Mouse (Mus musculus): ENCODE results near the gene Egr2.

Egr2 gene

DNA sequence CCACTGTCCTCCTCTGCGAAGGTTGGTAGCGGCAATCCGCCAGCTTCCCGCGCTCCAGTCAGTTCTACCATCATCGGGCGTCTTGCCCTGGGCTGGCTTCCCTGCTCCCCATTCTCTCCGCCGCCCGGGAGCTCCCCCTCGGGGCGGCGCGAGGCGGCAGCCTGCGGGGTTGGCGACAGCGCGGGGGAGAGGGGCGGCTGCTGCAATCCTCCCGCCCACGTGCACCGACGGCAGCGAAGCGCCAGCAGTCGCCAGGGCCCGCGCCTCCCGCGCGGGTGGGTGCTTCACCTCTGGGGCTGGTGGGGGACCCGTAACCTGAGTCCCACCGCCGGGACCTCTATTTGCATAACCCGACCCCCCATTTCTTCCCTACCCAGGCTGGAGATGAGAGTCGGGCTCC, at the start of gene Egr2:
Gene Egr2 (plus strand): TSS at position 220 of the 400 bp plus-strand sequence.
- no peak for DNase-seq (ENCODE audit: low read depth, low spot score)

GRCm38 (mm10) chr10:67487496-67487895, 47.8 kb upstream of the Egr2 start:
- DNase-seq (ENCODE audit: low read depth, low spot score), result no peak

- DNase-seq (ENCODE audit: low read depth, low spot score), result no peak
Measured at GRCm38 (mm10) chr10:67489836-67490235, 45.4 kb upstream of the Egr2 start.

- DNase-seq (ENCODE audit: low read depth, low spot score), result no peak
Measured at GRCm38 (mm10) chr10:67490632-67491031, 44.6 kb upstream of the Egr2 start.

- no peak for DNase-seq (ENCODE audit: low read depth, low spot score)
Measured at GRCm38 (mm10) chr10:67492161-67492571, 43.1 kb upstream of the Egr2 start.

DNA sequence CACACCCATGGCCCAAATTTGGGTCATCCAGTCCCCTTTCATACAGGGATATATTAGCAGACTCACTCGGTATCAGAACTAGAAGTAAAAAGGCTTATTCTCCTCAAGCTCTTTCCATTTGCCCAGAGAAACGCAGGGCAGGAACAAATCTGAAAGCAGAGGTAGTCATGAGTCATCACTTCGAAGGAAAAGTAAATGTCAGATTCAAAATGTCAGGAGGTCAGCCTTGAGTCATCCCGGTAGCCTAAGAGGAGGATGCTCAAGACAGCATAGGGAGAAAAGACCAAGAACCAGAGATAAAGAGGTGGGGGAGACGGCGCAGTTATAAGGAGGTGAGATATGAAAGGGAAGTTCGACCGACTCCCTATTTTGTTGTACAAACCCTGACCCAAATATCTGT, 41.7 kb upstream of the Egr2 start:
- no peak for DNase-seq (ENCODE audit: low read depth, low spot score)

DNA sequence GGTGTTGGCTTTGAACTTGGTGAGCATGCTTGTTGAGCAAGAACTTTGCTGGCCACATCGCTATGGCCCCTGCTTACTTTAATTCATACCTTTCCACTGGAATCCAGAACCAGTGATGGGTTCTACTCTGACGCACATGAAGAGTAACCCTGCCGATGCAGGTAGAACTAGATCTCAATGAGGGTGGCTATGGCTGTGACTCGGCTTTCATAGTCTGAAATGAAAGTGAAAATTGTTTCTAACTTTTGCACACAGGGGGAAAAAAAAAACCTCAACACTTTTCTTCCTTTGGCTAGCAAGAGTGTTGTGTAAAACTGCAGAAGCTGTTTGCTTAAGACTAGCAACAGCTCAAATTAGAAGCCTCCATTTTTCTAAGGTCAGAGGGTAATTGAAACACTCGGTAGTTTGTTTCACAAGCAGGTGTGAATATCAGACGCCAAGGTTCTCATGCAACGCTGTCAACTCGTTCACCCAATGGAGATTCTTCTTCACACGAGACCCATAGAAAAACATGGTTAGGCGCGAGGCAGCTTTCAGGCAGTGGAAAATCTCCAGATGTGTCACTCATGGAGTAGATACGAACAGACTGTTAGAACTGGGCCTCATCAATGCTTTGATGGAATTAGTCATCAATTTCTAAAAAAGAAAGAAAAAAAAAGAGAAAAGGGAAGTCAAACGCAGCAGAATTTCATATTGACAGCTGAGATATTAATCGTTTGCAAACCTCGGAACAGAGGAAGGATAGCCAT, 38.0 kb upstream of the Egr2 start:
- no peak for DNase-seq (ENCODE audit: low read depth, low spot score)

DNA sequence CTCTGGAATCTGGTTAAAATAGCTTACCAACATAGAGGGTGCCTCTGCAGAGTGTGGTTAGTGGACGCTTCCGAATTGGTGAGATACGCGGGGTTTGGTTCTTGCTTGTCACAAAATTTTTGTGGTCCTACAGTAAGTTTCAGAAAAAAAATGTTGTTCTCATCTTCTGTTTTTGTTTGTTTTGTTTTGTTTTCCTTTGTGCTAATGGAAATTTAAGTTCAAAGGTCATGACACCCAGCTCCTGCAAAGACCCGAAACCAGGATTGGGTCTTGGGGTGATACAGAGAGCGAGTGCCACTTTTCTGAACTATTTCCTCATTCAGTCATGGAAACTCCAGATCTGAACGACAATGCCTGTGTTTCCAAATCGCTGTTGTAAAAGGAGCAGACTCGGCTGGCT, 37.3 kb upstream of the Egr2 start:
- no peak for DNase-seq (ENCODE audit: low read depth, low spot score)

GRCm38 (mm10) chr10:67503320-67503995, 31.8 kb upstream of the Egr2 start:
- no peak for DNase-seq (ENCODE audit: low read depth, low spot score)

DNA sequence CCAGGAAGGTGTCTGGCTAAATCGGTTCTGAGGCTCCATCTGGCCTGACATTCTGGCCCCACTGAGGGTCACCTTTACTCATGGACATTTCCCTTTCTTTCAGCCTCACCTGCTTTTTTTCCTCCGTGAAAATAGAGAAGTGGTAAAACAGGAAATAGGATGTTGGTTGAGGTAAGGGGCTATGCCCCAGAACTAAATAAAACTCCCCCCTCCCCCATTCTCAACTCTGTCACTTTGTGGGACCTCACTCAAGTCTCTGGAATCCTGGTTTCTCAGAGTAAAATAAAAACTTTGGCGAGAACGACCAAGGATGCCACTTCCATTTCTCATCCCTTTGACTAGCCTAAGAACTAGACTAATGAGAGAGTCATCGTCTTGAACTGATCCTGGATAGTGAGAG, 31.2 kb upstream of the Egr2 start:
- no peak for DNase-seq (ENCODE audit: low read depth, low spot score)

DNA sequence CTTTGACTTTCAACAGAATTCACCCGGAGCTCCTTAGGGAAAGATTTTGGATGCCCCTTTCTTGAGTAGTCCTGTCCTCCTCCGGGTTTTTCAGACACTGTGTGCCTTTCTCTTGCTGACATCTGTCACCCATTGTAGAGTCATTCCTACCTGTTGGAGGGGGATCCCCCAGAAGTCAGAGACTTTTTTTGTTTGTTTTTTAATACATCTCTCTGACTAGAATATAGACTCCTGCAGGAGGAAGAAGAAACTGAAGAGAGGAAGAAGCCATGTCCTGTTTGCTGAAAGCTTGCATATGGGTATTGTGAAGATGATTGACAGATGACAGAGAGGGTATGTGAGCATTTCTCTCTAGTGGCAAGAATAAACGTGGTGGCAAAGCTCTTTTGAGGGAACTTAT, 30.0 kb upstream of the Egr2 start:
- no peak for DNase-seq (ENCODE audit: low read depth, low spot score)

DNA sequence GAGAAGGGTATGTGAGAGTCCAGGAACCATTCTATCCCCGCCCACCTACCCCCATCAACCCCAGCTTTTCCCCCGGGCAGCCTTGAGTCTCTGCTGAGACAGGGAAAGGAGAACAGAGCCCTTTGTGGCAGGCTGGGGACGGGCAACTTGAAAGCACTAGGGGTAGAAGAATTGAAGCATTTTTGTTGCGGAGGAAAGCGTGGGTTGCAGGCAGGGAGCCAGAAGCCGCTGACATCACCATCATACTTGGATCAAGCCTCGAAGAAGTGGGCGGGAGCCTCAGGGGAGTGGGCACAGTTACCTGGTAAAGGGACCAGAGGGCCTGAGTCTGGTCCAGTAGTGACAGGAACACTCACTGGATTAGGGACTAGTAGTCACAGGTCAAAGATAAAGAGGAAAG, 23.1 kb upstream of the Egr2 start:
- no peak for DNase-seq (ENCODE audit: low read depth, low spot score)

GRCm38 (mm10) chr10:67512871-67513270, 22.4 kb upstream of the Egr2 start:
- no peak for DNase-seq (ENCODE audit: low read depth, low spot score)

GRCm38 (mm10) chr10:67518733-67519132, 16.5 kb upstream of the Egr2 start:
- no peak for DNase-seq (ENCODE audit: low read depth, low spot score)

DNA sequence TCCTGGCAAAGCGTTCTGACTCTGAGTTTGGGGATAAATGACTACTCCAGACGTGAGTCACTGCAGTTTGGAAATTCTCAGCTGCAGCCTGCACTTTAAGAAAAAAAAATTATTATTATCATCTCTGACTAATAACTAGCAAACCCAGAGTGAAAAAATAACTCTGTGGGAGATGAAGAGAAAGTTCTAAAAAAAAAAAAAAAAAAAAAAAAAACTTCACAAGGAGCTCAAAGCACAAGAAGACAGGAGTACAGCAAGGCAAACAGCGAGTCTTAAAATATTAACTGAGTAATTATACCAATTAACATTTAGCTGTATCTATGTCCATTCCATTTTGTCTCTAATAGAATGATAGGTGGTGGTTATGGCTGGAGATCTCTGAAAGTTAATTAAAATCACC, 11.1 kb upstream of the Egr2 start:
- no peak for DNase-seq (ENCODE audit: low read depth, low spot score)

GRCm38 (mm10) chr10:67524694-67525093, 10.6 kb upstream of the Egr2 start:
- DNase-seq (ENCODE audit: low read depth, low spot score), result no peak

DNA sequence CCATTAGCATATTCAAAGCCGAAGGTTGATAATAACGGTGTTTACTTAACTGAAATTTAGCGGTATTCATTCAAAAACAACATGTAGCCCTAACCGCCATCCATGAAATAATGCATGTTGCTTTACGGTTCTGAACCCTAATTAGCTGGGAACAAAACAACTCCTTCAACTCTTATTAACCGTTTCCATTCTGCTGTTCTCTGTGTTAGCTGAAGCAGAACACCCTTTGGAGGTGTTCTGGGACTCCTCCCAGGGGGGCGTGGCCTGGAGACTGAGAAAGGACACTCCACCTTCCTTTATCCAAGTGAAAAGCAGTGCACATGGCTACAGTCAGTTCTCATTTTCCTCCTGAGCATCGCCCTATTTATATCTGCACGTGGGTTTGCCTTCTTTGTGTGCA, 8.8 kb upstream of the Egr2 start:
- no peak for DNase-seq (ENCODE audit: low read depth, low spot score)

- no peak for DNase-seq (ENCODE audit: low read depth, low spot score)
Measured at GRCm38 (mm10) chr10:67529769-67530168, 5.5 kb upstream of the Egr2 start.

DNA sequence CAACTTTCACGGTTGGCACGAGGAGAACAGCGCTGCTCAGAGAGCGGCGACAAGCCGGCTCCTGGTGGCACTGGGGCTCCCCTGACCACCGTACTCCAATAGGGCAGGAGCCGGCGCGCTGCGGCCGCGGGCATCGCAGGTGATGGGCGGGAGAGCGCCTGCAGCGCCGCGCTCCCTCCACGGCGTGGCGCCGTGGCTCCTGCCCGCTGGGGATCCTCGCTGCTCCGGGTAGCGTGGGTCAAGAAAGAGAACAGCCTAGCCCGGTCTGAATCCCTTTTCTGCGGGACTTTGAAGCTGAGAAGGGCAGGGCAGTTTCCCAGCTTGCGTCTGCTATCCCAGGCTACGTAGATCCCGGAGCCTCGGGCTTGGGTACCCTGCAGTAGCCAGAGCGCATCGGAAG, 697 bp downstream of the Egr2 start:
- DNase-seq (ENCODE audit: low read depth, low spot score), result peak; percentile 78

- no peak for DNase-seq (ENCODE audit: low read depth, low spot score)
Measured at GRCm38 (mm10) chr10:67536621-67537141, 1.4 kb downstream of the Egr2 start.

- peak; percentile 91 for DNase-seq (ENCODE audit: low read depth, low spot score)
Measured at GRCm38 (mm10) chr10:67537151-67537994, 2.1 kb downstream of the Egr2 start.

DNA sequence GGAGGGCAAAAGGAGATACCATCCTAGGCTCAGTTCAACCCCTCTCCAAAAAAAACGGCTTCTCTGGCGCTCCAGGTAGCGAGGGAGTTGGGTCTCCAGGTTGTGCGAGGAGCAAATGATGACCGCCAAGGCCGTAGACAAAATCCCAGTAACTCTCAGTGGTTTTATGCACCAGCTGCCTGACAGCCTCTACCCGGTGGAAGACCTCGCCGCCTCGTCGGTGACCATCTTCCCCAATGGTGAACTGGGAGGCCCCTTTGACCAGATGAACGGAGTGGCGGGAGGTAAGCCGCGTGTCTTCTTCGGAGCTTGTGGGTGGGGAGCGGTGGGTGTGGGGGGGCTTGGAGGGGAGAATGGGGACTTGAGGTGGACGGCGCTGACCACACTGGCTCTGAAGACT, 2.8 kb downstream of the Egr2 start:
- no peak for DNase-seq (ENCODE audit: low read depth, low spot score)

All from forelimb bud, embryonic 11.5 days (tissue).